Mouse (Mus musculus): Measurements from ENCODE around the gene Sfmbt1.

Gene Sfmbt1

DNA sequence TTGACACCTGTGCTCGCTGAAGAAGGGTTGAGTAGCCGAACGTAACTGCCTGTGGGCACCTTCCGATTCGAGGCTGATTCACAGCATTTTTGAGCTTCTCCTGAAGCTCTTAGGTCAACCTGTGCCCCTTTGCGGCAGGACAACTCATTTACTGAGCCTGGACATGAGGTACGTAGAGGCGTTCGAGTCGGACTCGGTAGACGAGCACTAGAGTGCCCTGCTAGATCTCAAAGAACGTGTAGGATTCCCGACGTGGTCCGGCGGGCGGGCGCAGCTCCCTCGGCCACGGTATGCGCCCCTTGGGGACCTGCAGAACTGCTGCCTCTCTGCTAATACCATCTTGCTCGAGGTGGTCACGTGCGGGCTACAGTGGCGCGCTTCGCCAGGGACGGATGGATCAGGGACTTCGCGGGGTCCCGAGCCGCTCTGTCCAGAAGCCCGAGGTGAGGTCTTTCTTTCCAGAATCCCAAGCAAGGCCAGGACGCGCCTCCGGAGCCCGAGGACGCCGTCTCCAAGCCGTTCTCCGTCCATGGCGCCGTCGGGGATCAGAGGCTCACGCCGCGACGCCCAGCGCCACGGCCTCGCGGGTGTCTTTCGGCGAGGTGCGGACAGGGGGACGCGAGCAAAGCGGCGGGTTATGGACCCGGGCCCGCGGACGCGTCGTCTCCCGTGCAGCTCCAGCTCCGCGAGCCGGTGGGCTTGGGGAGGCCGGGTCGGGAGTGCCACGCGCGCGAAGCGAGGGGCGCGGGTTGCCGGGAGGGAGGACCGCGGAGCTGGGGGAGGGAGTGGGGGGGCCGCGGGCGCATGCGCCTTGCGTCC is at the start of gene Sfmbt1:
Sfmbt1 (plus strand) TSS at position 51 of the 819 bp plus-strand sequence.
- peak; percentile 22 to 36 for DNase-seq (ENCODE audit: low spot score in 2 of 2)

DNA sequence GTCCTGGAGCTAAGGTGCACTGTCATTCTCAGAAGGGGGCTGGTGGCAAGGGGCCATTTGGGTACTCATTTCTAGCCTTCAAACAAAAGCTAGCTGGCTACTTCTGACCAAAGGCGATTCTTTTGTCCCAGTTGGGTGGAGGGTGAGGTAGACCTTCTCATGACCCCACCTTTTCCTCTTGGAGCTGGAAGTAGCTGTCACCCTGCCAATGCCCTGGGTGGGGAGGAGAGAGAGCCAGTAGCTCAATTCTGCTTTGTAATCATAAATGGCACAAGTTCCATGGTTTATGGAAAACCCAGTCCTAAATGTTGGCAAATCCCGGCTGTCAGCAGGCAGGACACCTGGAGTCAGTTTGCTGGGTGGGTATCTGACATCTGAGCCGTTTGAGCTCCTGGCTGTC is 48.6 kb upstream of the Sfmbt1 start:
- no peak for DNase-seq (ENCODE audit: low spot score in 2 of 2)

DNA sequence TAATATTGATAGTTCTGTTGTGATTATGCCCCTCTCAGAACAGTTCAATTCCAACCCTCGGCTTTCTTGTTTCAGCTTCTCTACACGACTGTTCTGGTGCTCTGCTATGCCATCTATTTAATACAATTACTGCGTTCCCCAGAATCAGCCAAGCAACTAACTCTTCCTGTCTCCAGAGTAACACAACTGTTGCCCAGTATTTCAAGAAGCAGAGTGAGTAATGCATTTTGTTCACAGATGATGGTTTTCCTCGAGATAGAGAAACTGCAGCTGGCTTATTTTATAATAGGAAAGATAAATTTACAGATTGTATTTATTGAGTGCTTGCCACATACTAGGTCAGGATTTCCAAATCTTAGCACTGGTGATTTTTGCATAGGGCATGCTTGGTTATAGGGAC is 48.0 kb upstream of the Sfmbt1 start:
- DNase-seq (ENCODE audit: low spot score in 2 of 2) = no peak

DNA sequence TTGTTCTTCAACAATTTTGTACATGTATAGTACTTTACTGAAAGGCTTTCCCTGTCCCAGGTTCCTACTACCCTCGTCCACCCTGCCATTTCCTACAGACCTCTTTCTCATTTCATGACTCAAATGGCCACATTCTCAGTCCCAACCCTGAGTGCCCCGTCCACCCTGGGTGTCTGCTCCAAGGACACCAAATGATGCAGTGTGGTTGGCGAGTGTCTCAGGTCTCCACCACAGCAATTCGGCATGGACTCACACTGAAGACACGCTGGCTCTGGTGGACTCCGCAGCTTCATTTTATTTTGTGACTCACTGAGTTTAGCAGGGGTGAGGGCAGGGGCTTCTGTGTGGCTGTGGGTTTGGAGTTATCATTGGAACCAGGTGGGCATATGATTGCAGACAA is 44.5 kb upstream of the Sfmbt1 start:
- no peak for DNase-seq (ENCODE audit: low spot score in 2 of 2)

DNA sequence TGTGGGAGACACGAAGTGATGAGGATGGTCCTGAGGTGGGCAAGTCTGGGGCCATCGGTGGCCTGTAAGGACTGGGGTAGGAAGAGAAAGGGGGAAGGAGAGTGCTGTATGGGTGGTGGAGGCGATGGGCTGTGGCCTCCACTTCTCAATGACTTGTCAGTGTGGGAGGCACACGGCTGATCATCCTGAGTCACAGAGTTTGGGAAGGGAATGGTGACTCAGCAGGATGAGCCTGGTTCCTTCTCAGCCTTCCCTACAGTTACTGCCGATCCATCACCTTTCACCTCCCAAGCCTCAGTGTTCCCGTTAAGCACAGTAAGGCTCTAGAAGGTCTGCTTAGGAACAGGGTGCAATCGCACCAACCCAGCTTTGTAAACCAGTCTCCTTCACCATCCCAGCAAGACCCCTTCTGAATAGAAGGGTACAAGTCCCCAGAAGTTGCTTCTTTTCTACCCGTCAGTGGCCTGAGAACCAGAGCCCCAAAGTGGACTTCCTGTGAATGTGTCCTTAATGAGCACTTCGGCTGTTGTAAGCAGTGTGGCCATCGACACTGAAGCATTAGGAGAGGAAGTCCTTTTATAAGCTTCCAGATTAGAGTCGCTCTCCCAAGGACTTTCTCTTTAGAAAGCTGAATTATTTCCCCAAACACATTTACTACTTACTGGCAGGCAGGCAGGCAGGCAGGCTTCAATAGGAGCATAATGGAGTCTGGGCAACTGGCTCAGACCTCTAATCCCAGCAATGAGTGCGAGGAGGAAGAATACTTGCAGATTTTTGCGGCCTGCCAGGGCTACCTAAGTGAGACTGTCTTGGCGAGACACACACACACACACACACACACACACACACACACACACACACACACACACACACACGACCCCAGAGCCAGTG is 43.3 kb upstream of the Sfmbt1 start:
- DNase-seq (ENCODE audit: low spot score in 2 of 2) = no peak

DNA sequence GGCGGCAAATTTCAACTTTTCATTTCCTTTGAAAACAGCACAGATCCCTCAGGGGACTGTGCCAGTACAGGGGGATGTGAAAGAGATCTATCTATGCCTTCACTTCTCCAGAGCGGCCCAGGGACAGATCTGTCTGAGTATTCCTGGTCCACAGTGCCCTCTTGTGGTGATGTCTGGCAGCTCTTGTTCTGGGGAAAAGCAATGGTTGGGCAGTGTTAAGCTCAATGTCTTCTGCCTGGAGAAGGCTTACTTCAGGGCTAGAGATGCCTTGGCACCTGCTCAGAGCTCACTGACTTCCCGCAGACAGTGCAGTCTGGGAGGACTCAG is 42.7 kb upstream of the Sfmbt1 start:
- DNase-seq (ENCODE audit: low spot score in 2 of 2) = peak; percentile 90 to 91

DNA sequence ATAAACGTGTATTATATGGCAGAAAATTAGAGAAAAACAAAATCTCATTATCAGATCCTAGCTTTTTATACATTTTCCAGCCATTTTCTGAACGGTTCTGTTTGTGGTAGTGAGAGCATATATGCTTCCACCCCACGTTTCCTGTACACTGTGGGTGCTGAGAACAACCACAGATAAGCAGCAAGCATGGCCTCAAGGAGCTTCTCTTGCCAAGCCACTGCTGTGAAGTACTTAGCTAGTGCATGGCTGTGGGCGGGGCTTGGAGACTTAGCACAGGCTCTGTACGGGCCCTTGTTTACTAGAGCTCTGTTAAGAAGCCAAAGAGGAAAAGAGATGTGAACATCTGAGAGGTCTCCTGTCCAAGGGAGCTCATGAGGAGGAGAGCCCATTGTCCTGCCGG is 39.7 kb upstream of the Sfmbt1 start:
- DNase-seq (ENCODE audit: low spot score in 2 of 2) = no peak

DNA sequence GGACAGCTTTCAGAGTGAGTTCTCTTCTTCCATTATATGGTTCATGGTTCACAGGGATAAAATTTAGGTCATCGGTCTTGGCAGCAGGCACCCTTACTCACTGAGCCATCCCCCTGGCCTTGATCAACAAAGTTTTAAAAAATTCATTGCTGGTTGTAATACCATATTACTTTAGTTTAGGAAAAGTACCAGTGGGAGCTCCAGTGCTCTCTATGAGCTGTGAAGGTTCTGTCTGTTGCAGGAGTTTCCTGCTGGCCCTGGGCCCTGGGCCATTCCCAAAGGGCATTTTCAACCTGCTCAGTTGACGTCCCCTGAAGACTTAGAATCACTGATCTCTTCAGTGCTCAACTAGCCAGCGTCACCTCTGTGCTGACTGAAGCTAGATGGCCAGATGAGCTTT is 32.5 kb upstream of the Sfmbt1 start:
- DNase-seq (ENCODE audit: low spot score in 2 of 2) = no peak

DNA sequence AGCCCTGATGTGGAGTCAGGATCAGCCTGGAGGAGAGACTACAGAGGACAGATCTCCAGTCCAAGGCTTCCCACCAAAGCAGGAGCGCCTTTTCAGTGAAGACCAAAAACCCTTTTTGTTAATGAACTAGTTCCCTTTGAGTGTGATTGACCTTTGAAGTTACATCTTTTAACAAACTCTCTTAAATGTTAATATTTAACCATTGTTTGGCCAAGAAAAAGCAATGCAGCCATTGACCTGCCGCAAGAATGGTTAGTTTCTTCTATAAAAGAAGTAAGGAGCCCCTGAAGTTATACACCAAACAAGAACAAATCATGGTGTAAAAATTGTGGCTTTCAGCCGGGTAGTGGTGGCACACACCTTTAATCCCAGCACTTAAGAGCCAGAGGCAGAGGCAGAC is 24.0 kb upstream of the Sfmbt1 start:
- DNase-seq (ENCODE audit: low spot score in 2 of 2) = no peak

DNA sequence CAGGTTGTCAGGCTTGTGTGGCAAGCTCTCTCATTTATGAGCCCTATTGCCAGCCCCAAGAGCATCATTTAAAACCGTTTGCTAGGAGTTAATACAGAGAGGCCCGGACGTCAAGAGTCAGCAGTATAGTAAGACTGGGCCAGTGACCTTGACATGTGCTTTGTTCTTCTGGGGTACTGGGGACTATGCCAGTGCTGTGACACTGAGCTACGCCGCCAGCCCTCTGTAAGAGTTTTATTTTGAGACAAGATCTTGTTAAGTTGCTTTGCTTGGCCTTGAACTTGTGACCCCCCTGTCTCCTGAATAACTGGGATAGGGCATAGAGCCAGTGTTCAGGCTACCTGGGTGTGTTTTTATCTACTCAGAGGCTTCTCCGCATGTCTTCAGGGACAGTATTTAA is 22.2 kb upstream of the Sfmbt1 start:
- no peak for DNase-seq (ENCODE audit: low spot score in 2 of 2)

DNA sequence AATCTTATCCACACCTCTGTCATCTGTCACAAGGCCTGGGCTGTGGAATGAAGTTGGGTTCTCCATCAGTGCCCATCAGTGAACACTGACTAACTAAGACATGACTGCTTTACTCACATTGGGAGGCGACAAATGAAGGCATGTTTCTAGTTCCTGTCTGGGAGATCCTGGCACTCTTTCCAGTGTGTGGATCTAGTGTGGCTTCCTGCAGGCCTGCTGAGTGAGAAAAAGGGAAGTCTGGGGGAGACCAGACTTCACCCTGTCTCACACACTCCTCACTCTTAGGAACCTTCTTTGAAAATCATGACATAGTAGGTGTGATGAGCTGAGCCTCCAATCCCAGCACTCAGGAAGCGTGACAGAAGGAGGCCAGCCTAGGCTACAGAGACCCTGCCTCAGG is 19.9 kb upstream of the Sfmbt1 start:
- DNase-seq (ENCODE audit: low spot score in 2 of 2) = no peak

DNA sequence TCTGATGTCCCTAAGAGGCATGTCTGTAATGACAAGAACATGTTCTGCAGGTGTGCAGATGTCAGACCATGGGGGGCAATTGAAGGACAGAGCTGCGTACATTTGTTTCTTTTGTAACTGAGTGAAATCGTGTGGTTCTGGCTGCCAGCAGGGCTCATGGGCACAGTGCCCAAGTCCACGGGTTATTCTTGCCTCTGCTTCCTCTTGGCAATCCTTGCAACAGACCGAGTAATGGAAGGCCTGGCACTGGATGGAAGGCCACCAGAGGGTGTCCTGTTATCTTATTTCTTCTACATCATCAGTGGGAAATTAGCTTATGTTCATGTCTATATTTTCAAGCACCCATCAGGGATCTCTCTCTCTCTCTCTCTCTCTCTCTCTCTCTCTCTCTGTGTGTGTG is 19.0 kb upstream of the Sfmbt1 start:
- DNase-seq (ENCODE audit: low spot score in 2 of 2) = peak; percentile 48 to 56

DNA sequence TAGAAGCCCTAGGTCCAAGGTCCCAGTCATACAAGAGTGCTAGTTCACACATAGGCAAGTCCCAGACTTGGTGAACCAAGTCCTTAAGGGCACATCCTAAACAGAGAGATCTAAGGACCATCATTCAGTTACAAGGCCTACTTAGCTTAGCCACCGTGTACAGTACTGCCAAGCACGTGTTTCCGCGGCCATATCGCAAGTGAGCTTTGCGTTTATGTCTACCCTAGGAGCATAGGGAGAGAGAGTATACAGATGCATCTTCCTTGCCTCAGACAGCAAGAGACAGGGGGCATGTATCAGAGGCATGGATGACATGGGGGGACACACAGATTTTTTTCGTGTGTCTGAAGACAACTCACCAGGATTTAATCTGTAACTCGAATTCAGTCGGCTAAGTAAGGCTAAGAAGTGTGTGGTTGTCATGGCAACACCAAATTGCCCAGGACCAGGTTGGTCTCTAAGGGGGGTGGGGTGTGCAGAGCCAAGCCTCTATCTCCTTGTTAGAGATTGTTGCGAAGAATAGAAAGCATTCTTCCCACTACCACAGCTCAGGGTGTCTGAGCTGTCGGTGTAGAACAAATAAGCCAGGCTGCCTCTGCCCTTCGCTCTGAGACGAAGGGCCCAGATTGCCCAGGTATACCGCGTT is 17.1 kb upstream of the Sfmbt1 start:
- DNase-seq (ENCODE audit: low spot score in 2 of 2) = no peak

DNA sequence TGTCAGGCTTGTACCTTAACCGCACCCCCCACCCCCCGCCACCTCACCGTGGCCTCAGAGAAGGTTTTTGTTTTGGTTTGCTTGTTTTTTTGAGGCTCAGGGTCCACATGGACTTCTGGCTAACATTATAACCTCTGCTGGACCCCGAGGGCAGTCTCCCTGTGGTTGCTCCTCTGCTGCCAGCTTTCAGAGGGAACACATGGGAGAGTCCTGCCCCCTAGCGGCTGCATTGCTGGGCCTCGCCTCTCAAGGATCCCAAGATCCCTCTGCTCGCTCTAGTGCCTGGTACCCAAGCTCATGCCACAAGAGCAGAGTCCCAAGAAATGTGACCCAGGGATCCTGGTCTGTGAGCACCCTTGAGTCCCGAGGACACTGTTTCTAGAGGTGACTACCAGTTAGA is 15.0 kb upstream of the Sfmbt1 start:
- no peak for DNase-seq (ENCODE audit: low spot score in 2 of 2)

DNA sequence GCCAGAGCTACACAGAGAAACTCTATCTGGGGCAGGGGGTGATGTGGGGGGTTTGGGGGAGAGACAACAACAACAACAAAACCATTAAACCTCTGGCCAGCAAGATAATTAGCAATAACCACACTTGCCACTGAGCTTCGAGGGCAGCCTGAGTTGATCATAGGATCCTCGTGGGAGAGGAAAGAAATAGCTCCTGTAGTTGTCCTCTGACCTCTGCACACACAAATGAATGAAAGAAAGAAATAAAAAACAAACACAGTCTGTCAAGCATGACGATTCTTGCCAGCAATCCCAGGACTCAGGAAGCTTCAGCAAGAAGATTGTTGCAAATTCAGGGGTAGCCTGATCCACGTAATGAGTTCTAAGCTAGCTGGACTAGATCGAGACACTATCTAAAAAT is 12.1 kb upstream of the Sfmbt1 start:
- DNase-seq (ENCODE audit: low spot score in 2 of 2) = no peak

DNA sequence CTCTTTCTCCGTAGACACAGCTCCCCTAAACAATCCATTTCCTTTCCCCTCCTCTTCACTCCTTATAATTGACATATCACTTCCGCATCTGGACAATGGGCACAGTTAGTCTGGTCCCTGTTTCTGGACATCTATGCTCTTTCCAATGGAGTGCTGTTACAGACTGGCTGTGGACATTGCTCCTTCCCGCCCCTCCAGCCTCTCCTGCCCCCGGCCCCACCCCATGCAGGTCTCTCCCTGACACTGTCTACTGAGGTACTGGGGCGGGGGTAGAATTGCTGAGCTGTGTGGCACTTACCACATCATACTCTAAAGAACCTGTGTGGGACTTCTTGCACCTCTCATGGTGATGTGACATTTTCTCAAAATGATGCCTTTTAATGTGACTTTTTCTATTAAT is 11.6 kb upstream of the Sfmbt1 start:
- DNase-seq (ENCODE audit: low spot score in 2 of 2) = no peak

DNA sequence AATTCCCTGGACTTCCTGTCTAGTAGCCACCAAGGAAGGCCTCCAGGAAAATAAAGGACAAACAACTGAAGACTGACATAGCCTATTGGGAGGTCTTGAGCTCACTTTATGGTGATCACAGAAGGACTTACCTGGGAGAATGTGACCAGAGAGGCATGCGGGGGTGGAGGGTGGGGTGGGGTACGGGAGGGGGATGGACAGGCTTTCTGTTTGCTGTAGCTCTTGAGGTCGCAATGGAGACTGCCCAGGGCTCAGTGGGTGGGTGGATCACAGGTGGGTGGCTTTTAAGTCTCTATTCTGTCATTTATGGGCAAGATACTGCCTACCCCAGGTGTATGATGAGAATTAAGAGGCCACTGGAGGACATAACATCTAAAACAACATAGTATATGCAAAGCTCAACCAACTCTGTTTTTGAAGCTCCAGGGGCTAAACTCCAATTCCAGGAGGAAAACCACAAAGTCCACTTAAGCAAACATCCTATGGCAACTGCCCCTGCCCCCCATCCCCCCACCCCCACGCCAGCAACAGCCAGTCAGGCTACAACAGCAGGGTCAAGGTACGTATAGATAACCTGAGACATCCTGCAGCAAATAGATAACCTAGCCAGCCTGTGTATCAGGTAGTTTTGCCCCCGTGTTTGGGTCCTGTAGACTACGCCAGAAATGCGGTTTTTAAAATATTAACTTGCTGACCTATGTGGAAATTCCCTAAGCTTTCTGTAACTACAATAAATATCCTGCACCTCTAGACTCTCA is 10.4 kb upstream of the Sfmbt1 start:
- no peak for DNase-seq (ENCODE audit: low spot score in 2 of 2)

DNA sequence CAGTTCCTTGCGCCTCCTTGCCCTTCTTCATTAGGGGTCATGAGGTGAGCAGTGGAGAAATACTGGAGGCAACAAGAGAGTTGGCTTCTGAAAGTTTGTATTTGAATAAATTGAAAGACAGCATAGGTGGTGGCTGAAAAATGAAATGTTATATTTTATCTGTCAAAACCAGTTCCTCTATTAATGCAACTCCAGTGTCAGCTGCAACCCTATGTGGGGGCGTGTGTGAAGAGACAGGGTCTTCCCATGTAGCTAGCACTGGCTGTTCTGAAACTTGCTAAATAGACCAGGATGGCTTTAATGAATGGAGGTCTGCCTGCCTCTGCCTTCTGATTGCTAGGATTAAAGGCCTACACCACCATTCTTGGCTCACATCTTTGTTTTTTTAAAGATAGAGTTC is 2.8 kb upstream of the Sfmbt1 start:
- DNase-seq (ENCODE audit: low spot score in 2 of 2) = no peak

DNA sequence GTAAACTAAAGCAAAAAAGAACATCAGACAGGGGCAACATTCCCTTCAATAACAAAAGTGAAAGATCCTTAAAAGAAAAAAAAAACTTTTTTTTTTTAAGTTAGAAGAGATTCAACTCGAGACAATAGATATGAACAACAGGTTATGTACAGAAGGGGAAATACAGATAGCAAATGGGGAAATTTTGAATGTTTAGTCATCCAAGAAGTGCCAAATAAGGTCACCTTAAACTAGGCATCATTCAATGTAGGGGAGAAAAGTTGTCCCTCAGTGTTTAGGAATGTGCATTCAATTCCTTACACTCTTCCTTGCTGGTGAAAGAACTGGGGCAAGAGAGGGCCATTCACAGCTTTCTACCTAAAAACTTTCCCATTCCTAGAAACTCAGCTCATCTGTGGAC is 880 bp upstream of the Sfmbt1 start:
- no peak for DNase-seq (ENCODE audit: low spot score in 2 of 2)

DNA sequence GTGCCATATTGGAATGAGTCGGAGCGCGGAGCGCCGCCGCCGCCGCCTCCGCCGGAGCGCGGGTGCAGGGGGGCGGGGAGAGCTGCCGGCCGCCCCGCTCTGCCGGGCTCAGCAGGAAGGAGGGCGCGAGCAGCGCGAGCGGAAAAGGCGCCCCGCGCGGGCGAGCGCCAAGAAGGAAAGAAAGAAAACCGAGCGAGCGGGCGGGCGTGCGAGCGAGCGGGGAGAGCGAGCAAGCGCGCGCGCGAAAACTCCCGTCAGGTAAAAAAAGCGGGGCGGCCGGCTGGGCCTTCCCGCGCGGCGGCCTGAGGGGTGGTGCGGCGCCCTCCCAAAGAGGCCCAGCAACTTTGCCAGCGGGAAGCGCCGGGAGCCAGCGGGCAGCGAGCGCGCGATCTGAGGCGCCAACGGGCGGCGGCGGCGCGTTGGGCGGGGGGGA is 985 bp downstream of the Sfmbt1 start:
- DNase-seq (ENCODE audit: low spot score in 2 of 2) = peak; percentile 45 to 59

DNA sequence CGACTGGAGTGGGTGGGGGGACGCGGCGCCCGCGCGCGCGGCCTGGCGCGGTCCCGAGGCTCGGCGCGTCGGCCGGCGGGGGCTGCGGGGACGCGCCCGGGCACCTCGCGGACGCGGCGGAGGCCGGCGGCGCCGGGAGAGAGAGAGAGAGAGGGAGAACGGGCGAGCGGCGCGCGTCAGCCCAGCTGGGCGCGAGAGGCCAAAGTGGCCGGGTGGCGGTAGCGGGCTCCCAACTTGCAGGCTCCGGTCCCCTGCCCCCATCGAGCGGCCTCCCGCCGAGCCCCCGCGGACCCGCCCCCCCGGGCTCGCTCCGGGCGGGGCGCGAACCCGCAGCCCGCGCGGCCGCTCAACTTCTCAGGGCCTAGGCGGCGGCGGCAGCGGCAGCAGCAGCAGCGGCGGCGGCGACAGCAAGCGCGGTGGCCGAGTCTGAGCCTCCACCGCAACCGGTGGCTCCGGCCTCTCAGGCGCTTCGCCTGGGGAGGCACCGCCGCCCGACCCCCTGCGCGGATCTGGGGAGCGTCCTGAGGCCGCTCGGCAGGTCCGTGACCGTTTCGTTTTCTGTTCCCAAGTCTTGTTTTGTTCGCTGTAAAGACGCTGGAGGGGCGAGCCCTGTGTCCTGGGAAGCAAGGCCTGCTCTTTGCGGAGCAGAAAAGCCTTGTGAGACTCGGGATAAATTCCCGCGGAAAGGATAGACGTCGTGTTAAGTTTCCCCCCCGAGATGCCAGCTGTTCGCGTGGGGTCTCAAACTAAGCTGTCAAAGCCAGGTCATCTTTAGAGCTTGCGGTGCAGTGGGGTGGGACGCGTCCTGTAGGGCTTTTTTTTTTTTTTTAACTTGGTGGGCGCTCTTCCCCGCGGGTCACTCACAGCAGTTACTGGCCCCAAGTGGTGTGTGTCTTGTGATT is 1.7 kb downstream of the Sfmbt1 start:
- peak in 1 of 2 experiments; percentile 35 for DNase-seq (ENCODE audit: low spot score in 2 of 2)

Measured in frontal cortex, postnatal 25 days (tissue).